Mouse (Mus musculus): ENCODE results near the gene Rad51d. TPM values are rescaled to one million over a fixed set of nuclear protein-coding genes. Genes with fewer than 3 reads are reported as not detected.

Gene Rad51d
- polyA plus RNA-seq, 1 experiment from 2014 or later: 11.7 TPM

DNA sequence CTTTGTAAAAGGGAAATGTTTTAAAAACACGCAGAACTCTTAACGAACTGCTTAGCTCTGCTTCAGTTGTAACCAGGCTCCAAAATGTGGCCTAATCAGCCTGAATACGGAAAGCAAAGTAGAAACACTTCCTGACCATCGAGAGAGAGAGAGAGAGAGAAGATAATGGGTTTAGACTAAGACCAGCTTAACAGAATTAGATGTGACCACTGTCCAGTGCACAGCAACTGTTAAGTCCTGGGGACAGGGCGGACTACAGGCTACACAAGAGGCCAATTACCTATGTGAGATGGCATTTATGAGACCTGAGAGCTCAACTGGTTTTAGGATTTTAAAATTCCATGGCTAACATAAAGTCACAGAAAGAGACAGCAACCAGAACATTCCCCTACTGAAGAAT, 22.5 kb downstream of the Rad51d start:
- no peak overlapping the region for H3K4me3 ChIP-seq
- 76% methylated on average over 5 of the region's 5 CpGs for WGBS
- ATAC-seq (ENCODE audit: insufficient number of reproducible peaks, insufficient read depth, low FRiP score, low TSS enrichment, low read depth): no peak

DNA sequence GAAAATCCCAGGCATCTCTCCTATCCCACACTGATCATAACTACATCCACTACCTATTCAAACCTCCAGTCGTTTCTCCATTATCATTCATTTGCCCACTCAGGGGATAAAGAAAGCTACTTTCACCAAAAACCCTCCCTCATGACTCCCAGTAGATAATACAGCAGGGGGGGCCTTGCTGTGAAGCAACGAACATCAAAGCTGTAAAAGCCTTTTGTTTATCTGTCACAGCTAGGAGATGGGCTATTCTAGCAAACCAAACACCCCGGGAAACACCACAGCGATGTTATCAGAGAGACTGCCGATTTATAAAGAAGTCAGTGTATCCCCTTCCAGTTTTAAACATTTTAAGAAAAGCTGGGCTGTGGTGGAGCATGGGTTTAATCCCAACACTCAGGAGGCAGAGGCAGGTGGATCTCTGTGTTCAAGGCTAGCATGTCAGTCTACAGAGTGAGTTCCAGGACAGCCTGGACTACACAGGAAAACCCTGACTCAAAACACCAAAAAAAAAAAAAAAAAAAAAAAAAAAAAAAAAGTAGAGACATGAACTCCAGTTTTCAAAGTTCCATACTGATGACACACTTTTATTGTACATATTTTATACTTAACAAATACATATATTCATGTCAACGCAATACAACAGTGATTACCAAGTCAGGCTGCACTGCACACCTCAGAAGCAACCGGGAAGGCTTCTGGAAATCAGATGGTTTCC, 23.4 kb downstream of the Rad51d start:
- H3K4me1 ChIP-seq: 0 out of 2 replicates have a peak, but pooled peaks cover 3% of the 10 kb centered on the region
- no peak overlapping the region for H3K27ac ChIP-seq
- no peak overlapping the region for H3K4me3 ChIP-seq
- H3K4me2 ChIP-seq: no peak overlapping the region
- no peak overlapping the region for H3K9ac ChIP-seq
- no peaks in the 10 kb centered on the region for H3K9me3 ChIP-seq
- ATAC-seq (ENCODE audit: insufficient number of reproducible peaks, insufficient read depth, low FRiP score, low TSS enrichment, low read depth): no peak
- 46% methylated on average over 7 of the region's 7 CpGs for WGBS
- no peaks in the 10 kb centered on the region for H3K36me3 ChIP-seq
- H3K27me3 ChIP-seq: no peaks in the 10 kb centered on the region

More for the DNA sequence above, 22.5 kb downstream of the Rad51d start:
- H3K9me3 ChIP-seq: no peaks in the 10 kb centered on the region
- no peaks in the 10 kb centered on the region for H3K36me3 ChIP-seq
- no peak overlapping the region for H3K27ac ChIP-seq
- H3K4me2 ChIP-seq: no peak overlapping the region
- H3K27me3 ChIP-seq: no peaks in the 10 kb centered on the region
- no peak overlapping the region for H3K9ac ChIP-seq
- 0 out of 2 replicates have a peak, but pooled peaks cover 3% of the 10 kb centered on the region for H3K4me1 ChIP-seq

- no peak overlapping the region for H3K4me2 ChIP-seq
- H3K27ac ChIP-seq: no peak overlapping the region
- no peaks in the 10 kb centered on the region for H3K9me3 ChIP-seq
- ATAC-seq (ENCODE audit: insufficient number of reproducible peaks, insufficient read depth, low FRiP score, low TSS enrichment, low read depth): no peak
- 78% methylated on average over 10 of the region's 10 CpGs for WGBS
- no peaks in the 10 kb centered on the region for H3K27me3 ChIP-seq
- H3K9ac ChIP-seq: no peak overlapping the region
- H3K4me1 ChIP-seq: peaks cover 10% of the 10 kb centered on the region; the same call in 1 of the 2 replicates
- no peaks in the 10 kb centered on the region for H3K36me3 ChIP-seq
- no peak overlapping the region for H3K4me3 ChIP-seq
These were observed 24.5 kb downstream of the Rad51d start for GRCm38 (mm10) chr11:82865957-82866356.

GRCm38 (mm10) chr11:82863488-82863931, 26.9 kb downstream of the Rad51d start:
- ATAC-seq (ENCODE audit: insufficient number of reproducible peaks, insufficient read depth, low FRiP score, low TSS enrichment, low read depth): no peak

GRCm38 (mm10) chr11:82863059-82863458, 27.4 kb downstream of the Rad51d start:
- ATAC-seq (ENCODE audit: insufficient number of reproducible peaks, insufficient read depth, low FRiP score, low TSS enrichment, low read depth): no peak
- Histone ChIP-seq H3K9me3 (no peaks in the 10 kb centered on the region), H3K4me2 (no peak overlapping the region), H3K27me3 (no peaks in the 10 kb centered on the region), H3K36me3 (no peaks in the 10 kb centered on the region), H3K4me1 (peaks cover 6% of the 10 kb centered on the region; the same call in 1 of the 2 replicates), H3K27ac (no peak overlapping the region), H3K4me3 (no peak overlapping the region), H3K9ac (no peak overlapping the region)
- WGBS: 55% methylated on average over 2 of the region's 2 CpGs

More at GRCm38 (mm10) chr11:82863488-82863931, 26.9 kb downstream of the Rad51d start:
- Histone ChIP-seq H3K4me1 (peaks cover 6% of the 10 kb centered on the region; the same call in 1 of the 2 replicates), H3K27ac (no peak overlapping the region), H3K9ac (no peak overlapping the region), H3K4me3 (no peak overlapping the region), H3K4me2 (no peak overlapping the region), H3K36me3 (no peaks in the 10 kb centered on the region), H3K9me3 (no peaks in the 10 kb centered on the region), H3K27me3 (no peaks in the 10 kb centered on the region)
- 45% methylated on average over 4 of the region's 4 CpGs for WGBS

DNA sequence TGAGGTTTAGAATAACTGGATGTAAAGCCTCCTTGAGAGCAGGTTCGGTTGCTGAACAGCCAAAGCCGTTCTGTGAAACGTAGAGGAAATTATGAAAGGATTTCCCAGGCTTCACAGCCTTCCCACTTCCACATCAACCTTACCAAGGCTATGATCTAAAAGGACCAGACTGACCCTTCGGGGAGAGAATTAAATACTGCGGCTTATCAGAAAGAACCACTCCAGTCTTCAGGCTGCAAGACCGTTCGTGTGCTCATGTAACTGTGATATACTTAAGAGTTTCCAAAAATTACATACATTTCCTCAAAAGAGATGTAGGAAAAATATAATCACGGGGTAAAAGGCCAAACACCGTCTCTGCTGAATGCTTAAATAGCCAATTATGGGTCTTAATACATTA, 27.8 kb downstream of the Rad51d start:
- H3K9me3 ChIP-seq: no peaks in the 10 kb centered on the region
- WGBS: 76% methylated on average over 9 of the region's 9 CpGs
- H3K27ac ChIP-seq: no peak overlapping the region
- ATAC-seq (ENCODE audit: insufficient number of reproducible peaks, insufficient read depth, low FRiP score, low TSS enrichment, low read depth): no peak
- H3K4me3 ChIP-seq: no peak overlapping the region
- peaks cover 6% of the 10 kb centered on the region; the same call in 1 of the 2 replicates for H3K4me1 ChIP-seq
- H3K4me2 ChIP-seq: no peak overlapping the region
- H3K27me3 ChIP-seq: no peaks in the 10 kb centered on the region
- no peak overlapping the region for H3K9ac ChIP-seq
- H3K36me3 ChIP-seq: no peaks in the 10 kb centered on the region

DNA sequence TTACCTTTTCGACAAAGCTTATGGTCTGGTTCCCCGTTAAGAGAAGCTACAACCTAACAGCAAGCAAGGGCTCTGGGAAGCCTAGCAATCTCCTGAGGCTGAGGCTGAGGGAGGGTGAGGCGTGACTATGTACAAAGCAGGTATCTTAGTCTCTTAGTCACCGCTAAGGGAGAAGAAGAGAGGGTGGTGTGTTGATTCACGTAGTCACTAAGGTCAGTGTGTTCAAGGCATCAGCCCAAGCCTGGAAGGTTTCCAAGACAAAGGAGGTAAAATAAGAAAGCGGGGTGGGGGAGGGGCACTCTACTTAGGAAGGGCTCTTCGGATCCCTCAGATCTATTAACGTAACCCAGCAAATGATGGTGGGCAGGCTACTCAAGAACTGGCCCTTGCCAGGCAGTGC, 28.9 kb downstream of the Rad51d start:
- no peak for ATAC-seq (ENCODE audit: insufficient number of reproducible peaks, insufficient read depth, low FRiP score, low TSS enrichment, low read depth)
- WGBS: 67% methylated on average over 8 of the region's 8 CpGs
- Histone ChIP-seq H3K4me2 (no peak overlapping the region), H3K27ac (no peak overlapping the region), H3K4me3 (no peak overlapping the region), H3K4me1 (peaks cover 6% of the 10 kb centered on the region; the same call in 1 of the 2 replicates), H3K36me3 (no peaks in the 10 kb centered on the region), H3K27me3 (no peaks in the 10 kb centered on the region), H3K9ac (no peak overlapping the region), H3K9me3 (no peaks in the 10 kb centered on the region)

GRCm38 (mm10) chr11:82860759-82861158, 29.7 kb downstream of the Rad51d start:
- WGBS: 77% methylated on average over 6 of the region's 6 CpGs
- Histone ChIP-seq H3K9me3 (no peaks in the 10 kb centered on the region), H3K9ac (no peak overlapping the region), H3K27ac (no peak overlapping the region), H3K36me3 (no peaks in the 10 kb centered on the region), H3K4me3 (no peak overlapping the region), H3K27me3 (no peaks in the 10 kb centered on the region), H3K4me1 (peaks cover 6% of the 10 kb centered on the region; the same call in 1 of the 2 replicates), H3K4me2 (no peak overlapping the region)
- no peak for ATAC-seq (ENCODE audit: insufficient number of reproducible peaks, insufficient read depth, low FRiP score, low TSS enrichment, low read depth)

- peaks cover 6% of the 10 kb centered on the region; the same call in 1 of the 2 replicates for H3K4me1 ChIP-seq
- 73% methylated on average over 13 of the region's 13 CpGs for WGBS
These were observed 33.0 kb downstream of the Rad51d start for GRCm38 (mm10) chr11:82857307-82857848.

DNA sequence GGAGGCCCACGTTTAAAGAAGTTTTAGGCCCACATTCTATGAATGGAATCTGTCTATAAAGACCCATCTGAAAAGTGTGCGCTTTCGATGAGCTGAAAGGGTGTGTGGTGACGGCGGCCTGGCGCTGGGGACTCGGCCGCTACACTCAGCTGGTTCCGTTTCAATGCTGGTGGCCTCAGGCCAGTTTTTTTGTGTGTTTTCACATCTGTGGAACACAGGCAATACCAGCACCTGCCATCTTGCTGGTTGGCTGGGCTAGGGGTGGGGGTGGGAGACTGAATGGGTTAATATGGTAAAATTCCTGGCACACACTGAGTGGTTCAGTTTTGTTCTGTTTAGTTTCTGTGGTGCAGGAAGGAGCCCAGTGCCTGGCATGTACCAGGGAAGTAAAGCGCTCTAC, 34.4 kb downstream of the Rad51d start:
- Histone ChIP-seq H3K27ac (no peak overlapping the region), H3K9ac (no peak overlapping the region), H3K4me1 (no peaks in the 10 kb centered on the region), H3K4me3 (no peak overlapping the region), H3K4me2 (no peak overlapping the region), H3K36me3 (no peaks in the 10 kb centered on the region), H3K9me3 (no peaks in the 10 kb centered on the region), H3K27me3 (no peaks in the 10 kb centered on the region)
- no peak for ATAC-seq (ENCODE audit: insufficient number of reproducible peaks, insufficient read depth, low FRiP score, low TSS enrichment, low read depth)
- WGBS: 73% methylated on average over 10 of the region's 10 CpGs

More at GRCm38 (mm10) chr11:82857307-82857848, 33.0 kb downstream of the Rad51d start:
- Histone ChIP-seq H3K27ac (no peak overlapping the region), H3K4me3 (no peak overlapping the region), H3K4me2 (no peak overlapping the region), H3K9ac (no peak overlapping the region), H3K36me3 (no peaks in the 10 kb centered on the region), H3K9me3 (no peaks in the 10 kb centered on the region), H3K27me3 (no peaks in the 10 kb centered on the region)
- ATAC-seq (ENCODE audit: insufficient number of reproducible peaks, insufficient read depth, low FRiP score, low TSS enrichment, low read depth): no peak

DNA sequence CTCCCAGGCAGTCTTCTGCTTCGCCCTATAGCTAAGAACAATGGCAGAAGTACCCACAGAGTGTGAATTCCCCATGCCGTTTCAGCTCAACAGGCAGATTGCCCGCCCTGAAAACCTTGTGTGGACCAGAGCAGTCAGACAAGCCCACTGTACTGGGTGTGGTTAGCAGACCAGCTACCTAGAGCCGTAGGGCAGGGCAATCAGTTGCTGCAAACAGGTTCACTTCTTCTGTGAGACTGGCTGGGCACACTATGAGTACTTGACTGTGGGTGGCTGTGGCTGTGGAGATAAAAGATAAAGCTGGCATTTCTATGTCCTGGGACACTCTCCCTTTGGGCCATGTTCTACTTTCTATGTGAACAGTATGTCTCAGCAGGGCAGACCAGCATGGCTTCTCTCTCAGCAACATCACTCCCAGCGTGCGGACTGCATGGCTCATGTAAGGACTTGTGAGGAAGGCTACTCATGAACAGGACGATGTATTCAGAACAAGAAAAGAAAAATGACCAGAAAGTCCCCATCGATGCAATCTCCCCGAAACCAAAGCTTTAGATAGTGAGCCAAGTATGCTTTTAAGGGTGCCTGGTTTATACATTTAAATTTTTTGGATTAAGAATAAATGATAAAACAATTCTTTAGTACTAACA, 35.0 kb downstream of the Rad51d start:
- H3K9ac ChIP-seq: no peak overlapping the region
- WGBS: 84% methylated on average over 9 of the region's 9 CpGs
- ATAC-seq (ENCODE audit: insufficient number of reproducible peaks, insufficient read depth, low FRiP score, low TSS enrichment, low read depth): no peak

More for the DNA sequence above, 35.0 kb downstream of the Rad51d start:
- Histone ChIP-seq H3K27ac (no peak overlapping the region), H3K4me2 (no peak overlapping the region), H3K4me3 (no peak overlapping the region), H3K36me3 (no peaks in the 10 kb centered on the region), H3K9me3 (no peaks in the 10 kb centered on the region), H3K27me3 (no peaks in the 10 kb centered on the region), H3K4me1 (peaks cover 3% of the 10 kb centered on the region; the same call in 1 of the 2 replicates)

Data from embryonic facial prominence, embryonic 13.5 days (tissue).